Mouse (Mus musculus) heart, postnatal 4 days (tissue): ENCODE measurements around the gene Fbxo22. TPM values are rescaled to one million over a fixed set of nuclear protein-coding genes. Genes with fewer than 3 reads are reported as not detected.
"Not testable (repeated sequence)": the region's sequence is repeated elsewhere in the genome, so short reads cannot be mapped to it uniquely, and the experiment has no call there.

Experiments used
- DNase-seq: peaks from one replicate; pipeline ENCODE4 v3.0.0; 2021
- total RNA-seq, 2 experiments: library from RNA; stranded (reverse); gene quantifications; 2 replicates each; pipeline ENCODE4 v1.2.3; 2021

The Fbxo22 gene
- total RNA-seq = 10 to 100 TPM; 33.7 to 33.8 TPM

GRCm38 (mm10) chr9:55208790-55209481, at the start of gene Fbxo22:
Gene Fbxo22 (plus strand): TSS chr9:55208925.
- DNase-seq = peak; percentile 89

DNA sequence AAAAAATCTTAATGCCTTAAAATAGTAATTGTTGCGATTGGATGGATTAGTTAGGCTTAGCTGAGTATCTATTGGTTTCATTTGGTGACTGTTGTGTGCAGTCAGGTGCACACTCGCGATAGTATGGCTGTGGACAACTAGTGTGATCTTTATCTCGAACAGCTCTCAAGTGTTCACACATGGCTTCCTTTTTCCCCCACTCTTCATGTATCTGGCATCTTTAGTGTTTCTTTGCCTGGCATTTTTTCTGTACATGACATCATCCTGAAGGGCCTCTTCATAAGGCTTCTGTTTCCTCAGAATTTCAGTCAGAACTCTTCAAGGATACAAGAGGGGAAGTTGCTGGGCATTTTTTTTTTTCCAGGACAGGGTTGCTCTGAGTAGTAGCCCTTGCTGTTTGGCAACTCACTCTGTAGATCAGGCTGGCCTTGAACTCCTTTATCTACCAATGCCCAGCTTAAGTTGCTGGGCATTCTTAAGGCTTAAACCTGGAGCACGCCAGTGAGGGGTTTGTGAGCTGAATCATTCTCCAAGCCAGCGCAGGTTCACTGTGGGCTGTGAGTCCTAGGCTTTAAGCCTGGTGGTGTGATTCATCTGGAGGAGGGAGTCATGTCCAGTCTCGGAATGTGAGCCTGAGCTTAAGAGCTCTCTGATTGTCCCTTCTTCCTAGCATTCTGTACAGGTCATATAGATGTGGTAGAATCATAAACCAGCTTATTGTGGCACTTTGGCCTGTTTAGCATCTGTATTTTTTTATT, 37.9 kb upstream of the Fbxo22 start:
- DNase-seq = no peak

- DNase-seq = no peak
These were observed 36.5 kb upstream of the Fbxo22 start for GRCm38 (mm10) chr9:55172195-55172685.

GRCm38 (mm10) chr9:55174235-55174634, 34.5 kb upstream of the Fbxo22 start:
- no peak for DNase-seq

GRCm38 (mm10) chr9:55195876-55196275, 12.8 kb upstream of the Fbxo22 start:
- no peak for DNase-seq

GRCm38 (mm10) chr9:55198260-55198659, 10.5 kb upstream of the Fbxo22 start:
- no peak for DNase-seq

GRCm38 (mm10) chr9:55199348-55199747, 9.4 kb upstream of the Fbxo22 start:
- peak; percentile 27 for DNase-seq

DNA sequence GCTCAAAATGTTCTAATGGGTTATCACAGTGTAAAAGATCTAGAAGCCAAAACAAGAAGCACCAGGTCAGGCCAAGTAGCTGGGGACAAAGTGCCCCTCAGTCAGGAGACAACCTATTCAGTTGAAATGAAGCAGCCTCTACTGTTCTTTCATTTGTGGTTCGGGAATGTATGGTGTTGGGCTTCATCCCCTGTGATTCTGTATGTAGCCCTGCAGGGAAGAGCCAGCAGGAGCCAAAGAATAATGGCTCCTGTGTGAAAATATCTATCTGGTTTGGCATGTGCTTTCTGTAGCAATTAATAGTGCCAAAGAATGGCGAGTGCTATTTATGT, 301 bp upstream of the Fbxo22 start:
- no peak for DNase-seq

DNA sequence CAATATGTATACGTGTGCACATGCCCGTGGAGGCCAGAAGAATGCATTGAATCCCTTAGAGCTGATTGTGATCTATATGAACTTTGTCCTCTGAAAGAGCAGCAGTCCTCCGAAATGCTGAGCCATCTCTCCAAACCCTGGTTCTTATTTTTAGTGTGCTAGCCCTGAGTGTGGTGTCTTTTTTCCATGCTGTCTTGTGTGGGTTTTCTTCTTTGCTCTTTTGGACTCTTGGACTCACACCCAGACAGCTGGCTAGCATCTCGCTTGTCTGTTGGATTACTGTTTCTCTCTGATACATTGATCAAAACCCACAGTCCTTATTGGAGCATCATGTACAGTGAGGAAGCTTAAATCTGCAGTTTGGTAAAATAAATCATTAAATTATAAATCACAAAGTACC, 2.9 kb downstream of the Fbxo22 start:
- no peak for DNase-seq

DNA sequence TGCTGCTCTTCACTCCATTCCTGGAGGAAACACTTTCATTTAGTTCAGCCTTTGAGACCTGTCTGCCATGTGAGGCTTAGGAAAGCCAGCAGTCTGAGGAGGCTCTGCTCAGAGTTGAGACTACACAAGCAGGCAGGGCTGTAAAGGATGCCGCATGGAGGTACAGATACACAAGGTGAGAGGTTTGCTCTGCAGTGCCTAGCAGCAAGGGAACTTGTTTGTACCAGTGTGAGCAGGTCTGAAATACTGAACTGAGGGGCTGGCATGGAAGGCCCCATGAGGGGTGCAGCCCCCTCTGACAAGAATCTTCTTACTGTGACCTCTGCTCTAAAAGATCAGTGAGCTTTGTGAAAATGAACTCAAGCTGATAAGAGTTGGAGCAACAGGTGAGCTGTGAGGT, 4.7 kb downstream of the Fbxo22 start:
- DNase-seq = no peak

GRCm38 (mm10) chr9:55215056-55215455, 6.3 kb downstream of the Fbxo22 start:
- no peak for DNase-seq

DNA sequence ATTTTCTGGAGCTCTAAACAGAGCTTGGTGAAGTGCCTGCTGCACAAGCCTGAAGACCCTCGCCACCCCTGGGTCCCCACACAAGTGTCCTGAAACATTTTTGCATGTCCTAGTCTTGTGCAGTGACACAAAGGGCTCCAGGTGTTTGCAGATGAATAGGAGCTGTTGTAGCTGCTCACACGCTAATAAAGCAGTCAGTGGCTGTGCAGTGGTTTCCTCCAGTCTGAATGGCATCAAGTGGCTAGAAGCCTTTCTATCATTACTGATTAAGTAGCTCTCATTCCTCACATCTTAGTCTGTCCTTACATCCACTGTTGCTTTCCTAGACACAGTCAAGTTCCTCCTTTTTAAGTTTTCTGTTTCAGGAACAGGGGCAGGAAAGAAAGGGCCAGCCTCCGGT, 6.9 kb downstream of the Fbxo22 start:
- DNase-seq = no peak

- DNase-seq = no peak
These were observed 7.4 kb downstream of the Fbxo22 start for GRCm38 (mm10) chr9:55216078-55216477.

- no peak for DNase-seq
These were observed 8.7 kb downstream of the Fbxo22 start for GRCm38 (mm10) chr9:55217381-55217780.

DNA sequence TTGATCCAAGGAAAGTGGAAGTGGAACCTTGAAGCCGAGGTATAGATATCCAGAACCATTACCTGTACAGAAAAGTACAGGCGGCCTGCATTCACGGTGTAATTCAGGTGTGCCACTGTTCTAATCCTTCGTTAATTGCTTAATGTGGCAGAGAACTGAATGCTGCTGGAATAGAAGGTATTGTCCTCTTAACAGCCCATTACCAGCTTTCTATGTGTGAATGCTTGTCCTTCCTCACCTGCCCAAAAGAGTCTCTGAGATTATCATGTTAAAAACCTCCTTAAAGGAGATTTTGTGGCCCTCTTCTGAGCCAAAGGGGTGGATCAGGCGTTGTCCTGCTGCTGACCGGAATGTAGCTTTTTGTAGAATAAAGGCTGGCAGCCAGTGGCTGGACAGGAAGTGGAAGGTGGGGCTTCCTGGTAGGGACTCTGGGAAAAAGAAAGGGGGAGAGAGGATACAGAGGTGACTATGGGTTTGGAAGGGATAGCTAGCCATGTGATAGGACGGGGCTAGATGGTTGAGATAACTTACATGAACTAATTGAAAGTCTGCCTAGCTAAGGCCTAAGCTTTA, 16.5 kb downstream of the Fbxo22 start:
- DNase-seq = peak; percentile 13

GRCm38 (mm10) chr9:55226251-55226650, 17.5 kb downstream of the Fbxo22 start:
- no peak for DNase-seq

GRCm38 (mm10) chr9:55228149-55228548, 19.4 kb downstream of the Fbxo22 start:
- no peak for DNase-seq

GRCm38 (mm10) chr9:55229010-55229409, 20.3 kb downstream of the Fbxo22 start:
- DNase-seq = no peak

GRCm38 (mm10) chr9:55231544-55231943, 22.8 kb downstream of the Fbxo22 start:
- DNase-seq = no peak

GRCm38 (mm10) chr9:55232110-55232509, 23.4 kb downstream of the Fbxo22 start:
- no peak for DNase-seq

DNA sequence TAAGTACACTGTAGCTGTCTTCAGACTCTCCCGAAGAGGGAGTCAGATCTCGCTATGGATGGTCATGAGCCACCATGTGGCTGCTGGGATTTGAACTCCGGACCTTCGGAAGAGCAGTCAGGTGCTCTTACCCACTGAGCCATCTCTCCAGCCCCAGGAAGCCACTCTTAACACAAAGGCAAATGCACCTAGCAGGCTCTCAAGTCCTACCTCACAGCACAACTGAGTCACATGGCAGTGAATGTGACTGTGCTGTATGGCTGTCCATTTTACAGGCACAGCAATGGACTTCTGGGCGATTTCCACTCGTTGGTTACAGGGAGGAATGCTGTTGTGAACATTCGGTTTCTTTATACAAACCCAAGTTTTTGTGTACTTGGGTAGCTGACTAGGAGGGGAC, 23.9 kb downstream of the Fbxo22 start:
- no peak for DNase-seq

GRCm38 (mm10) chr9:55233076-55233475, 24.4 kb downstream of the Fbxo22 start:
- not testable (repeated sequence) for DNase-seq
